Mouse (Mus musculus): Measurements from ENCODE around the gene Bnc2. TPM values are rescaled to one million over a fixed set of nuclear protein-coding genes. Genes with fewer than 3 reads are reported as not detected.

Bnc2 gene
- total RNA-seq, 4 experiments from 2014 or later: 2.9 to 4.7 (median 3.6) TPM

- no peak for DNase-seq (ENCODE audit: low spot score in 2 of 2)
Observed at GRCm38 (mm10) chr4:84521562-84521961, 153.5 kb downstream of the Bnc2 start.

GRCm38 (mm10) chr4:84510466-84510865 lies 164.6 kb downstream of the Bnc2 start:
- no peak for DNase-seq (ENCODE audit: low spot score in 2 of 2)

GRCm38 (mm10) chr4:84507551-84507950 lies 167.5 kb downstream of the Bnc2 start:
- DNase-seq (ENCODE audit: low spot score in 2 of 2): no peak

GRCm38 (mm10) chr4:84502581-84503269 lies 172.3 kb downstream of the Bnc2 start:
- no peak for DNase-seq (ENCODE audit: low spot score in 2 of 2)

GRCm38 (mm10) chr4:84500796-84501349 lies 174.2 kb downstream of the Bnc2 start:
- no peak for DNase-seq (ENCODE audit: low spot score in 2 of 2)

- no peak for DNase-seq (ENCODE audit: low spot score in 2 of 2)
Observed at GRCm38 (mm10) chr4:84500259-84500658, 174.8 kb downstream of the Bnc2 start.

GRCm38 (mm10) chr4:84498469-84498868 lies 176.6 kb downstream of the Bnc2 start:
- DNase-seq (ENCODE audit: low spot score in 2 of 2): no peak

GRCm38 (mm10) chr4:84488323-84488722 lies 186.8 kb downstream of the Bnc2 start:
- no peak for DNase-seq (ENCODE audit: low spot score in 2 of 2)

GRCm38 (mm10) chr4:84482680-84483079 lies 192.4 kb downstream of the Bnc2 start:
- DNase-seq (ENCODE audit: low spot score in 2 of 2): no peak

- DNase-seq (ENCODE audit: low spot score in 2 of 2): no peak
Observed at GRCm38 (mm10) chr4:84472643-84473042, 202.4 kb downstream of the Bnc2 start.

GRCm38 (mm10) chr4:84470106-84470885 lies 204.8 kb downstream of the Bnc2 start:
- DNase-seq (ENCODE audit: low spot score in 2 of 2): no peak

GRCm38 (mm10) chr4:84469400-84469799 lies 205.7 kb downstream of the Bnc2 start:
- no peak for DNase-seq (ENCODE audit: low spot score in 2 of 2)

GRCm38 (mm10) chr4:84467722-84468121 lies 207.4 kb downstream of the Bnc2 start:
- no peak for DNase-seq (ENCODE audit: low spot score in 2 of 2)

- DNase-seq (ENCODE audit: low spot score in 2 of 2): no peak
Observed at GRCm38 (mm10) chr4:84458218-84458560, 216.9 kb downstream of the Bnc2 start.

- DNase-seq (ENCODE audit: low spot score in 2 of 2): no peak
Observed at GRCm38 (mm10) chr4:84457512-84458217, 217.4 kb downstream of the Bnc2 start.

- no peak for DNase-seq (ENCODE audit: low spot score in 2 of 2)
Observed at GRCm38 (mm10) chr4:84456853-84457249, 218.2 kb downstream of the Bnc2 start.

GRCm38 (mm10) chr4:84456198-84456852 lies 218.8 kb downstream of the Bnc2 start:
- no peak for DNase-seq (ENCODE audit: low spot score in 2 of 2)

- DNase-seq (ENCODE audit: low spot score in 2 of 2): no peak
Observed at GRCm38 (mm10) chr4:84454493-84454892, 220.6 kb downstream of the Bnc2 start.

GRCm38 (mm10) chr4:84453586-84453985 lies 221.5 kb downstream of the Bnc2 start:
- DNase-seq (ENCODE audit: low spot score in 2 of 2): no peak

GRCm38 (mm10) chr4:84452642-84453041 lies 222.4 kb downstream of the Bnc2 start:
- no peak for DNase-seq (ENCODE audit: low spot score in 2 of 2)

GRCm38 (mm10) chr4:84449246-84450005 lies 225.6 kb downstream of the Bnc2 start:
- DNase-seq (ENCODE audit: low spot score in 2 of 2): no peak
